11 mouse cellular contexts compared by ENCODE assay signal in the genomic region with DNA sequence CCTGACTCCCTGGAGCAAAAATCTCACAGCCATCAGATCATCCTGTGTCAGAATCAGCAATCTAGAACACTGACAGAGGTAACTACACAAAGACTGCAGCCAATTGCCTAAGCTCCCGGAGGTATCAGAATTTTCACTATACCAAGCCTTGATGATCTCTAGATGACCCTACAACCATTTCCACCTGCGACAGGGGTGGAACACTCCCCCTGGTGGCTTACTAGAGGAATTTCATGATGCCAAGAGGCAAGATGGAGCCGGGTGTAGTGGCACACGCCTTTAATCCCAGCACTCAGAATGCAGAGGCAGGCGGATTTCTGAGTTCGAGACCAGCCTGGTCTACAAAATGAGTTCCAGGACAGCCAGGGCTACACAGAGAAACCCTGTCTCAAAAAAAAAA. TPM values are rescaled to one million over a fixed set of nuclear protein-coding genes. Genes with fewer than 3 reads are reported as not detected.
DNase-seq lines count a peak whose midpoint lies in the region; ATAC-seq and TF ChIP-seq lines count a peak whose summit lies in the region.
"Had no signal": no experiment of that assay in that cellular context is flagged by ENCODE, and none has a peak within 500 bp of the region (broad histone marks: within the 10 kb centered on the region; RNA-seq: fewer than 3 reads in every experiment).

No protein-coding gene starts in this region.

- no peak overlapping the region for H3K4me3 ChIP-seq in intestine, postnatal 0 days (ENCODE audit: low read depth, low read length)
- no peak overlapping the region for H3K4me3 ChIP-seq in intestine, embryonic 15.5 days (replicated peaks)
- H3K4me3 ChIP-seq in CH12.LX (replicated peaks in 1 of 3; ENCODE audit: low read depth in 2 of 3, low read length in 2 of 3, poor library complexity in 1 of 3), result no peak overlapping the region
- H3K4me3 ChIP-seq in cortical plate, adult 2 months (ENCODE audit: insufficient read depth, low read length), result no peak overlapping the region
- H3K4me3 ChIP-seq: embryonic facial prominence, embryonic 13.5 days had no signal

- no peaks in the 10 kb centered on the region for H3K9me3 ChIP-seq in intestine, postnatal 0 days (ENCODE audit: control insufficient read depth)
- no peaks in the 10 kb centered on the region for H3K9me3 ChIP-seq in intestine, embryonic 15.5 days
- H3K9me3 ChIP-seq in CH12.LX (replicated peaks; ENCODE audit: low read length), result no peaks in the 10 kb centered on the region
- H3K9me3 ChIP-seq: embryonic facial prominence, embryonic 13.5 days had no signal

- in situ Hi-C loops in CH12.LX (cut with MboI; ENCODE audit: low pct_ligation_motif_present, low pct_unique_long_range_greater_than_20kb, low sequenced_read_pairs), result loop anchor here (10.0 kb wide), 1 partner anchor 140 kb away; the partner anchor contains the start of gene Nlrx1

- TF ChIP-seq CTCF in intestine, postnatal 0 days (IDR thresholded peaks at IDR 0.05; ENCODE audit: low read depth), result peak; percentile 73
- TF ChIP-seq CTCF in CH12.LX (conservative IDR thresholded peaks at IDR 0.05 in 1 of 2, IDR thresholded peaks at IDR 0.05 in 1 of 2; ENCODE audit: low read depth in 2 of 2, low read length in 2 of 2), result peak; percentile 50 to 76
- TF ChIP-seq CTCF in cortical plate, adult 2 months (IDR thresholded peaks at IDR 0.05; ENCODE audit: extremely low read depth, insufficient read depth, low read length), result peak; percentile 45

- dilution Hi-C loops in CH12.LX (cut with MboI; ENCODE audit: extremely low pct_ligation_motif_present, extremely low pct_unique_long_range_greater_than_20kb, low sequenced_read_pairs), result no loop called here

- H3K4me1 ChIP-seq in intestine, postnatal 0 days (replicated peaks; ENCODE audit: control insufficient read depth, insufficient read depth, low read length), result 0 out of 2 replicates have a peak, but pooled peaks cover 4% of the 10 kb centered on the region
- H3K4me1 ChIP-seq in intestine, embryonic 15.5 days (replicated peaks), result peaks cover 5% of the 10 kb centered on the region
- peaks cover 7 to 32% of the 10 kb centered on the region in 2 experiments; a peak in 3 of 4 replicates for H3K4me1 ChIP-seq in CH12.LX (ENCODE audit: control insufficient read depth in 1 of 2, insufficient read depth in 2 of 2)
- H3K4me1 ChIP-seq in cortical plate, adult 2 months (ENCODE audit: control insufficient read depth, insufficient read depth, low read length), result peaks cover 3% of the 10 kb centered on the region; the same call in 1 of the 2 replicates

- 71% methylated on average over 6 of the region's 6 CpGs for WGBS in intestine, postnatal 0 days
- 67% methylated on average over 6 of the region's 6 CpGs for WGBS in intestine, embryonic 15.5 days

- no peaks in the 10 kb centered on the region for H3K27me3 ChIP-seq in intestine, postnatal 0 days (replicated peaks; ENCODE audit: control insufficient read depth, insufficient read depth, low read length)
- no peaks in the 10 kb centered on the region for H3K27me3 ChIP-seq in intestine, embryonic 15.5 days (replicated peaks)
- peaks cover 8% of the 10 kb centered on the region for H3K27me3 ChIP-seq in CH12.LX (replicated peaks)
- H3K27me3 ChIP-seq: embryonic facial prominence, embryonic 13.5 days had no signal

- no peak overlapping the region for H3K27ac ChIP-seq in intestine, postnatal 0 days (ENCODE audit: low read depth, low read length)
- H3K27ac ChIP-seq in intestine, embryonic 15.5 days, result no peak overlapping the region
- H3K27ac ChIP-seq in CH12.LX (ENCODE audit: insufficient read depth, low read depth), result no peak overlapping the region
- H3K27ac ChIP-seq in cortical plate, adult 2 months (ENCODE audit: insufficient read depth, low read length), result no peak overlapping the region
- H3K27ac ChIP-seq: embryonic facial prominence, embryonic 13.5 days had no signal

- no peak for TF ChIP-seq POLR2A in CH12.LX (IDR thresholded peaks at IDR 0.05; ENCODE audit: low read depth, low read length)
- TF ChIP-seq POLR2A in cortical plate, adult 2 months (IDR thresholded peaks at IDR 0.05; ENCODE audit: extremely low read depth, insufficient read depth, low read length), result no peak

- TF ChIP-seq EP300 in CH12.LX (IDR thresholded peaks at IDR 0.05; ENCODE audit: low read length), result no peak

- DNase-seq in 3T3-L1 (ENCODE audit: low read depth, low spot score) (peak; percentile 52), CH12.LX (ENCODE audit: extremely low read depth) (no peak)
- DNase-seq in gastrocnemius, postnatal 10 days, result no peak
- no peak for DNase-seq in urinary bladder, postnatal 36 days (ENCODE audit: low spot score in 2 of 2)
- DNase-seq in cerebellum, adult 9-11 months, result no peak
- DNase-seq: kidney, adult 11 months had no signal

- H3K4me2 ChIP-seq in intestine, postnatal 0 days (replicated peaks; ENCODE audit: low read depth), result no peak overlapping the region
- no peak overlapping the region for H3K4me2 ChIP-seq in intestine, embryonic 15.5 days (replicated peaks)
- H3K4me2 ChIP-seq in CH12.LX (ENCODE audit: insufficient read depth, low read depth, poor library complexity, severe bottlenecking), result no peak overlapping the region
- H3K4me2 ChIP-seq: embryonic facial prominence, embryonic 13.5 days had no signal

- H3K9ac ChIP-seq in intestine, postnatal 0 days (ENCODE audit: low read depth, low read length), result no peak overlapping the region
- no peak overlapping the region for H3K9ac ChIP-seq in intestine, embryonic 15.5 days
- no peak overlapping the region for H3K9ac ChIP-seq in CH12.LX (ENCODE audit: insufficient read depth, low read depth)
- H3K9ac ChIP-seq: embryonic facial prominence, embryonic 13.5 days had no signal

- peak; percentile 37 for TF ChIP-seq RAD21 in CH12.LX (IDR thresholded peaks at IDR 0.05; ENCODE audit: low read depth, low read length)

- no peaks in the 10 kb centered on the region for H3K36me3 ChIP-seq in intestine, postnatal 0 days (ENCODE audit: control insufficient read depth, insufficient read depth)
- no peaks in the 10 kb centered on the region for H3K36me3 ChIP-seq in intestine, embryonic 15.5 days
- no peaks in the 10 kb centered on the region for H3K36me3 ChIP-seq in CH12.LX (replicated peaks in 1 of 2; ENCODE audit: control insufficient read depth in 1 of 2, insufficient read depth in 1 of 2, low read length in 1 of 2)
- H3K36me3 ChIP-seq: embryonic facial prominence, embryonic 13.5 days had no signal

- no peak for ATAC-seq in intestine, postnatal 0 days
- ATAC-seq in intestine, embryonic 15.5 days, result no peak

- H3K79me2 ChIP-seq in CH12.LX (replicated peaks; ENCODE audit: control insufficient read depth, extremely low read depth, insufficient read depth, poor library complexity, severe bottlenecking), result no peaks in the 10 kb centered on the region

TF ChIP-seq in CH12.LX, 34 proteins besides CTCF, POLR2A, EP300 and RAD21 (continues in another document):
- no peak for TF ChIP-seq USF2 (conservative IDR thresholded peaks at IDR 0.05; ENCODE audit: low read depth, low read length)
- no peak for TF ChIP-seq NELFE (IDR thresholded peaks at IDR 0.05; ENCODE audit: low read depth, low read length)
- TF ChIP-seq USF1 (IDR thresholded peaks at IDR 0.05; ENCODE audit: low read depth, low read length), result no peak
- no peak for TF ChIP-seq BHLHE40 (IDR thresholded peaks at IDR 0.05; ENCODE audit: low read depth, low read length)
- TF ChIP-seq KAT2A (IDR thresholded peaks at IDR 0.05; ENCODE audit: insufficient replicate concordance, low read length), result no peak
- TF ChIP-seq SMC3 (IDR thresholded peaks at IDR 0.05; ENCODE audit: low read depth, low read length), result peak; percentile 73

RNA-seq across cellular contexts. Expression of gene Mcam, which starts 10.0 kb away (rescaled TPM):
- polyA plus RNA-seq in intestine, postnatal 0 days (2015; fragmentation: Nextera tagmentation; extraction: Ambion mirVana), result 31.5 and 34.0 TPM in 2 replicates
- polyA plus RNA-seq in intestine, embryonic 15.5 days (2015; fragmentation: Nextera tagmentation; extraction: Ambion mirVana), result 40.0 and 43.5 TPM in 2 replicates
- total RNA-seq in CH12.LX (2012; rRNA removed) (0.98 and 1.1 TPM in 2 replicates), CH12.LX (2014; rRNA removed) (0.56 and 0.73 TPM in 2 replicates)
- 0.40 and 0.57 TPM in 2 replicates for polyA plus RNA-seq in CH12.LX (2012; ENCODE audit: insufficient read length, low read depth)
- 26.2 and 27.4 TPM in 2 replicates for polyA plus RNA-seq in cortical plate, adult 2 months (2012; rRNA removed)
- 100 to 1,000 TPM; 107 to 115 TPM for total RNA-seq in gastrocnemius, postnatal 10 days (2021)

RNA-seq across cellular contexts. Expression of gene Rnf26, which starts 11.0 kb away (rescaled TPM):
- 18.4 and 18.8 TPM in 2 replicates for polyA plus RNA-seq in intestine, postnatal 0 days (2015; fragmentation: Nextera tagmentation; extraction: Ambion mirVana)
- polyA plus RNA-seq in intestine, embryonic 15.5 days (2015; fragmentation: Nextera tagmentation; extraction: Ambion mirVana), result 56.9 and 57.9 TPM in 2 replicates
- total RNA-seq in CH12.LX (2012; rRNA removed), result 15.3 and 15.4 TPM in 2 replicates
- total RNA-seq in CH12.LX (2014; rRNA removed), result 9.2 and 11.7 TPM in 2 replicates
- polyA plus RNA-seq in CH12.LX (2012; ENCODE audit: insufficient read length, low read depth), result 31.5 and 40.0 TPM in 2 replicates
- 29.5 and 30.3 TPM in 2 replicates for polyA plus RNA-seq in cortical plate, adult 2 months (2012; rRNA removed)
- 10 to 100 TPM; 13.0 to 15.1 TPM for total RNA-seq in gastrocnemius, postnatal 10 days (2021)

RNA-seq across cellular contexts. Expression of gene Gm49380, which starts 11.0 kb away (rescaled TPM):
- 0.05 TPM in 1 of 2 replicates, not detected in the other for polyA plus RNA-seq in intestine, postnatal 0 days (2015; fragmentation: Nextera tagmentation; extraction: Ambion mirVana)
- 0.10 TPM in 1 of 2 replicates, not detected in the other for polyA plus RNA-seq in intestine, embryonic 15.5 days (2015; fragmentation: Nextera tagmentation; extraction: Ambion mirVana)
- not detected in 2 replicates for total RNA-seq in CH12.LX (2012; rRNA removed)
- total RNA-seq in CH12.LX (2014; rRNA removed), result not detected in 2 replicates
- not detected in 2 replicates for polyA plus RNA-seq in CH12.LX (2012; ENCODE audit: insufficient read length, low read depth)
- polyA plus RNA-seq in cortical plate, adult 2 months (2012; rRNA removed), result 0.10 and 0.19 TPM in 2 replicates
- under 1 TPM; 0.23 to 0.49 TPM for total RNA-seq in gastrocnemius, postnatal 10 days (2021)

RNA-seq across cellular contexts. Expression of gene C1qtnf5, which starts 17.3 kb away (rescaled TPM):
- polyA plus RNA-seq in intestine, postnatal 0 days (2015; fragmentation: Nextera tagmentation; extraction: Ambion mirVana), result 5.4 and 6.0 TPM in 2 replicates
- 3.1 and 3.5 TPM in 2 replicates for polyA plus RNA-seq in intestine, embryonic 15.5 days (2015; fragmentation: Nextera tagmentation; extraction: Ambion mirVana)
- not detected in 2 replicates for total RNA-seq in CH12.LX (2012; rRNA removed)
- not detected in 2 replicates for total RNA-seq in CH12.LX (2014; rRNA removed)
- polyA plus RNA-seq in CH12.LX (2012; ENCODE audit: insufficient read length, low read depth), result not detected in 2 replicates
- polyA plus RNA-seq in cortical plate, adult 2 months (2012; rRNA removed), result 24.7 and 30.5 TPM in 2 replicates
- 10 to 100 TPM; 25.9 to 26.0 TPM for total RNA-seq in gastrocnemius, postnatal 10 days (2021)

RNA-seq across cellular contexts. Expression of gene Mfrp, which starts 22.8 kb away (rescaled TPM):
- polyA plus RNA-seq in intestine, postnatal 0 days (2015; fragmentation: Nextera tagmentation; extraction: Ambion mirVana), result 0.05 TPM in 1 of 2 replicates, not detected in the other
- 0.06 and 0.10 TPM in 2 replicates for polyA plus RNA-seq in intestine, embryonic 15.5 days (2015; fragmentation: Nextera tagmentation; extraction: Ambion mirVana)
- total RNA-seq in CH12.LX (2012; rRNA removed), result 0.04 TPM in 1 of 2 replicates, not detected in the other
- not detected in 2 replicates for total RNA-seq in CH12.LX (2014; rRNA removed)
- polyA plus RNA-seq in CH12.LX (2012; ENCODE audit: insufficient read length, low read depth), result not detected in 2 replicates
- 0.15 and 0.35 TPM in 2 replicates for polyA plus RNA-seq in cortical plate, adult 2 months (2012; rRNA removed)
- total RNA-seq in gastrocnemius, postnatal 10 days (2021), result under 1 TPM in 1 of 2 experiments, not detected in 1; 0.18 TPM
- polyA plus RNA-seq: heart, embryonic 16.5 days had no signal

Comparison
In these comparisons a context has a peak if more than half of its experiments do, and no peak if none do; other contexts are left out.
1. RNA of gene Mcam, which starts 10.0 kb away (polyA plus RNA-seq): 40.0 to 43.5 TPM in intestine, embryonic 15.5 days, 31.5 to 34.0 TPM in intestine, postnatal 0 days and 26.2 to 27.4 TPM in cortical plate, adult 2 months; 0.40 to 0.57 TPM in CH12.LX; every median in the first group is over 10 times any median in the second.
2. Peak in every context shown above with its lines, with median percentiles within 50 percentile points of each other: CTCF ChIP-seq.